Mouse (Mus musculus) stomach, embryonic 16.5 days (tissue): ENCODE results near the gene Rnf17. TPM values are rescaled to one million over a fixed set of nuclear protein-coding genes. Genes with fewer than 3 reads are reported as not detected.

ENCODE experiments used
- ATAC-seq: fragments of 200-750 bp; cut with Nextera tagmentation; 2 replicates; pipeline ENCODE4 v1.8.0; 2017; ENCODE audit warnings: moderate number of reproducible peaks, moderate TSS enrichment; ENCODE audit not compliant: insufficient read depth, low FRiP score
- H3K27ac ChIP-seq: fragments of 300-500 bp; sonication (generic); 2 replicates; pipeline ENCODE4 v1.5.1; 2014; ENCODE audit warnings: low read length
- H3K27me3 ChIP-seq: fragments of 300-500 bp; sonication (generic); 2 replicates; pipeline ENCODE4 v1.6.1; 2014; ENCODE audit warnings: low read length, control low read depth, mixed read lengths; ENCODE audit not compliant: control insufficient read depth, insufficient read depth
- H3K36me3 ChIP-seq: fragments of 300-500 bp; sonication (generic); 2 replicates; pipeline ENCODE4 v1.6.1; 2014; ENCODE audit warnings: low read length; ENCODE audit not compliant: control insufficient read depth, insufficient read depth
- H3K4me1 ChIP-seq: fragments of 300-500 bp; sonication (generic); 2 replicates; pipeline ENCODE4 v1.6.1; 2014; ENCODE audit warnings: low read length, control low read depth, mixed read lengths; ENCODE audit not compliant: control insufficient read depth, insufficient read depth
- H3K4me2 ChIP-seq: fragments of 300-500 bp; sonication (generic); 2 replicates; pipeline ENCODE4 v1.6.1; 2014; ENCODE audit warnings: low read depth, low read length, mixed read lengths
- H3K4me3 ChIP-seq: fragments of 300-500 bp; sonication (generic); replicated peaks from 2 replicates; pipeline ENCODE4 v1.5.1; 2014; ENCODE audit warnings: mild to moderate bottlenecking, low read length
- H3K9ac ChIP-seq: fragments of 300-500 bp; sonication (generic); 2 replicates; pipeline ENCODE4 v1.6.1; 2014; ENCODE audit warnings: low read length
- H3K9me3 ChIP-seq: fragments of 300-500 bp; sonication (generic); replicated peaks from 2 replicates; pipeline ENCODE4 v1.6.1; 2016; ENCODE audit warnings: low read length, control low read depth; ENCODE audit not compliant: control insufficient read depth
- WGBS: fragments of 180-500 bp; shearing (Covaris S2); extraction: QIAGEN DNeasy Blood & Tissue Kit; methylation state at CpG from one replicate; pipeline ENCODE4 v1.1.7; 2014; 5-methylcytosine and 5-hydroxymethylcytosine counted together
- polyA plus RNA-seq: library from polyadenylated mRNA; unstranded; fragments of >200 nt; fragmentation: Nextera tagmentation; extraction: Ambion mirVana; gene quantifications from 2 replicates; pipeline ENCODE4 v1.2.1, GENCODE M21; 2015

Gene Rnf17
- polyA plus RNA-seq, 1 experiment from 2014 or later: 1.4 TPM

- Histone ChIP-seq H3K27me3 (no peaks in the 10 kb centered on the region), H3K4me2 (no peak overlapping the region), H3K27ac (no peak overlapping the region), H3K9me3 (no peaks in the 10 kb centered on the region), H3K4me3 (no peak overlapping the region), H3K36me3 (no peaks in the 10 kb centered on the region), H3K9ac (no peak overlapping the region), H3K4me1 (no peaks in the 10 kb centered on the region)
- WGBS: 50% methylated on average over 1 of the region's 1 CpGs
- ATAC-seq: no peak
Measured at GRCm38 (mm10) chr14:56462729-56463128, 60.3 kb downstream of the Rnf17 start.

GRCm38 (mm10) chr14:56468145-56468544 lies 65.8 kb downstream of the Rnf17 start:
- no peak overlapping the region for H3K4me3 ChIP-seq
- H3K36me3 ChIP-seq: no peaks in the 10 kb centered on the region
- no peaks in the 10 kb centered on the region for H3K9me3 ChIP-seq
- no peak for ATAC-seq
- no peak overlapping the region for H3K27ac ChIP-seq
- H3K27me3 ChIP-seq: no peaks in the 10 kb centered on the region
- no peak overlapping the region for H3K9ac ChIP-seq
- WGBS: 57% methylated on average over 1 of the region's 1 CpGs
- no peak overlapping the region for H3K4me2 ChIP-seq
- H3K4me1 ChIP-seq: no peaks in the 10 kb centered on the region

GRCm38 (mm10) chr14:56489806-56490205 lies 87.4 kb downstream of the Rnf17 start:
- ATAC-seq: no peak

GRCm38 (mm10) chr14:56502407-56502806 lies 100.0 kb downstream of the Rnf17 start:
- Histone ChIP-seq H3K27me3 (no peaks in the 10 kb centered on the region), H3K9ac (no peak overlapping the region), H3K9me3 (no peaks in the 10 kb centered on the region), H3K4me2 (no peak overlapping the region), H3K36me3 (no peaks in the 10 kb centered on the region), H3K27ac (no peak overlapping the region), H3K4me1 (no peaks in the 10 kb centered on the region), H3K4me3 (no peak overlapping the region)
- WGBS: 37% methylated on average over 4 of the region's 4 CpGs
- ATAC-seq: no peak

More at GRCm38 (mm10) chr14:56489806-56490205, 87.4 kb downstream of the Rnf17 start:
- Histone ChIP-seq H3K4me3 (no peak overlapping the region), H3K27ac (no peak overlapping the region), H3K9ac (no peak overlapping the region), H3K4me2 (no peak overlapping the region), H3K36me3 (no peaks in the 10 kb centered on the region), H3K9me3 (no peaks in the 10 kb centered on the region), H3K4me1 (no peaks in the 10 kb centered on the region), H3K27me3 (no peaks in the 10 kb centered on the region)

- WGBS: 56% methylated on average over 3 of the region's 3 CpGs
- no peaks in the 10 kb centered on the region for H3K4me1 ChIP-seq
- H3K4me2 ChIP-seq: no peak overlapping the region
- no peaks in the 10 kb centered on the region for H3K9me3 ChIP-seq
- H3K27me3 ChIP-seq: no peaks in the 10 kb centered on the region
- H3K4me3 ChIP-seq: no peak overlapping the region
- H3K27ac ChIP-seq: no peak overlapping the region
- no peak overlapping the region for H3K9ac ChIP-seq
- H3K36me3 ChIP-seq: no peaks in the 10 kb centered on the region
- no peak for ATAC-seq
Measured at GRCm38 (mm10) chr14:56506743-56507142, 104.4 kb downstream of the Rnf17 start.

GRCm38 (mm10) chr14:56512084-56512483 lies 109.7 kb downstream of the Rnf17 start:
- ATAC-seq: no peak
- WGBS: 31% methylated on average over 6 of the region's 6 CpGs

GRCm38 (mm10) chr14:56514775-56515174 lies 112.4 kb downstream of the Rnf17 start:
- Histone ChIP-seq H3K9ac (no peak overlapping the region), H3K36me3 (no peaks in the 10 kb centered on the region), H3K27me3 (no peaks in the 10 kb centered on the region), H3K4me3 (no peak overlapping the region), H3K27ac (no peak overlapping the region), H3K9me3 (no peaks in the 10 kb centered on the region), H3K4me2 (no peak overlapping the region), H3K4me1 (no peaks in the 10 kb centered on the region)
- WGBS: 74% methylated on average over 2 of the region's 2 CpGs
- no peak for ATAC-seq

More at GRCm38 (mm10) chr14:56512084-56512483, 109.7 kb downstream of the Rnf17 start:
- no peaks in the 10 kb centered on the region for H3K27me3 ChIP-seq
- H3K27ac ChIP-seq: no peak overlapping the region
- H3K4me3 ChIP-seq: no peak overlapping the region
- H3K9me3 ChIP-seq: no peaks in the 10 kb centered on the region
- no peaks in the 10 kb centered on the region for H3K36me3 ChIP-seq
- H3K9ac ChIP-seq: no peak overlapping the region
- no peaks in the 10 kb centered on the region for H3K4me1 ChIP-seq
- H3K4me2 ChIP-seq: no peak overlapping the region

GRCm38 (mm10) chr14:56530788-56531187 lies 128.4 kb downstream of the Rnf17 start:
- ATAC-seq: no peak
- peaks cover 15% of the 10 kb centered on the region for H3K36me3 ChIP-seq

GRCm38 (mm10) chr14:56544946-56545345 lies 142.6 kb downstream of the Rnf17 start:
- no peak overlapping the region for H3K9ac ChIP-seq
- H3K4me3 ChIP-seq: no peak overlapping the region
- no peaks in the 10 kb centered on the region for H3K27me3 ChIP-seq
- no peaks in the 10 kb centered on the region for H3K36me3 ChIP-seq
- H3K9me3 ChIP-seq: no peaks in the 10 kb centered on the region
- H3K27ac ChIP-seq: no peak overlapping the region
- no peak overlapping the region for H3K4me2 ChIP-seq
- WGBS: 93% methylated on average over 1 of the region's 1 CpGs
- ATAC-seq: no peak
- no peaks in the 10 kb centered on the region for H3K4me1 ChIP-seq

More at GRCm38 (mm10) chr14:56530788-56531187, 128.4 kb downstream of the Rnf17 start:
- Histone ChIP-seq H3K9me3 (no peaks in the 10 kb centered on the region), H3K4me2 (no peak overlapping the region), H3K4me3 (no peak overlapping the region), H3K27me3 (no peaks in the 10 kb centered on the region), H3K27ac (no peak overlapping the region), H3K9ac (no peak overlapping the region), H3K4me1 (no peaks in the 10 kb centered on the region)
- 87% methylated on average over 2 of the region's 2 CpGs for WGBS

GRCm38 (mm10) chr14:56545491-56545890 lies 143.1 kb downstream of the Rnf17 start:
- Histone ChIP-seq H3K27me3 (no peaks in the 10 kb centered on the region), H3K27ac (no peak overlapping the region), H3K9ac (no peak overlapping the region), H3K9me3 (no peaks in the 10 kb centered on the region), H3K4me1 (no peaks in the 10 kb centered on the region), H3K4me3 (no peak overlapping the region), H3K4me2 (no peak overlapping the region), H3K36me3 (no peaks in the 10 kb centered on the region)
- no peak for ATAC-seq
- WGBS: 92% methylated on average over 4 of the region's 4 CpGs
